Mouse (Mus musculus) CD4-positive helper T cell, adult 2 months (primary cell): ENCODE data around the gene Gabbr1.
"Not testable (repeated sequence)": the region's sequence is repeated elsewhere in the genome, so short reads cannot be mapped to it uniquely, and the experiment has no call there.

Experiments
- DNase-seq: peaks from one replicate; pipeline ENCODE4 v3.0.0-alpha.2; 2012; ENCODE audit warnings: low read depth, missing footprints, low spot score

Gabbr1 gene

GRCm38 (mm10) chr17:37045611-37046311 lies at the start of gene Gabbr1:
TSS of gene Gabbr1 (plus strand) at chr17:37045966.
- peak; percentile 88 for DNase-seq

GRCm38 (mm10) chr17:36997033-36997735 lies 48.6 kb upstream of the Gabbr1 start:
- peak; percentile 52 for DNase-seq

GRCm38 (mm10) chr17:36998477-36998876 lies 47.3 kb upstream of the Gabbr1 start:
- DNase-seq, result no peak

GRCm38 (mm10) chr17:37000863-37001262 lies 44.9 kb upstream of the Gabbr1 start, which contains the start of gene Zfp57:
TSS of gene Zfp57 (plus strand) at chr17:37001163.
- DNase-seq, result no peak

GRCm38 (mm10) chr17:37002364-37003330 lies 43.1 kb upstream of the Gabbr1 start:
- no peak for DNase-seq

GRCm38 (mm10) chr17:37003366-37003765 lies 42.4 kb upstream of the Gabbr1 start:
- no peak for DNase-seq

- no peak for DNase-seq
These were observed 37.6 kb upstream of the Gabbr1 start for GRCm38 (mm10) chr17:37008161-37008560.

GRCm38 (mm10) chr17:37009460-37010042 lies 36.2 kb upstream of the Gabbr1 start:
- peak; percentile 32 for DNase-seq

GRCm38 (mm10) chr17:37011719-37012118 lies 34.0 kb upstream of the Gabbr1 start:
- no peak for DNase-seq

GRCm38 (mm10) chr17:37012141-37012540 lies 33.6 kb upstream of the Gabbr1 start:
- no peak for DNase-seq

- DNase-seq, result no peak
These were observed 29.4 kb upstream of the Gabbr1 start for GRCm38 (mm10) chr17:37016333-37016732.

GRCm38 (mm10) chr17:37018328-37018727 lies 27.4 kb upstream of the Gabbr1 start:
- no peak for DNase-seq

- not testable (repeated sequence) for DNase-seq
These were observed 26.5 kb upstream of the Gabbr1 start for GRCm38 (mm10) chr17:37019242-37019641.

GRCm38 (mm10) chr17:37022628-37023576 lies 22.9 kb upstream of the Gabbr1 start, which contains the start of gene Mog:
TSS of gene Mog (minus strand) at chr17:37023398.
- no peak for DNase-seq

- no peak for DNase-seq
These were observed 19.3 kb upstream of the Gabbr1 start for GRCm38 (mm10) chr17:37026425-37026824.

- DNase-seq, result no peak
These were observed 18.3 kb upstream of the Gabbr1 start for GRCm38 (mm10) chr17:37027486-37027885.

- DNase-seq, result no peak
These were observed 17.6 kb upstream of the Gabbr1 start for GRCm38 (mm10) chr17:37028212-37028611.

- DNase-seq, result peak; percentile 76
These were observed 17.1 kb upstream of the Gabbr1 start for GRCm38 (mm10) chr17:37028683-37029120.

- no peak for DNase-seq
These were observed 16.6 kb upstream of the Gabbr1 start for GRCm38 (mm10) chr17:37029162-37029561.
